Mouse (Mus musculus): ENCODE measurements around the gene Sprr1a. TPM values are rescaled to one million over a fixed set of nuclear protein-coding genes. Genes with fewer than 3 reads are reported as not detected.

Gene Sprr1a
- polyA plus RNA-seq, 2 experiments = not detected

DNA sequence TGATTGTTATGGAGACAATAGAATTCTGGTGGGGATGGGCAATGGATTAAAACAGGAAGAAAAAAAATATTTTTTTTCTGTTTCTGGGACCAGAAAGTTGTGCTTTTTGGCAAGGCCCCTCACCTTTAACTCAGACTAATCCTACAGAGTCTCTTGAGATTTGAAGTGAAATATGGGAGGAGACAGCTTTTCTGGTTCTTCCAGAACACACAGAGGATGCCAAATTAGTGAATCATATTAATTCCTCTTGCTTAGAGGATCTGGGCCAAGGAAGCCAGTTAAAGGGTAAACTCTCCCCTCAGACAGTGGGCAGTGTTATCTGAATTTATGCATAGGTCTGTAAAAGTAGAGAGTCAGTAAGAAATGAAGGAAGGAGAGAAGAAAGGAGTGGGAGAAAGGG, 18.3 kb downstream of the Sprr1a start:
- H3K4me2 ChIP-seq (ENCODE audit: low read depth) = no peak overlapping the region
- no peak overlapping the region for H3K27ac ChIP-seq
- H3K36me3 ChIP-seq (replicated peaks; ENCODE audit: control insufficient read depth, insufficient read depth, low read depth) = no peaks in the 10 kb centered on the region
- no peak overlapping the region for H3K4me3 ChIP-seq (ENCODE audit: insufficient read depth in 1 of 2, low read depth in 2 of 2, low read length in 2 of 2)
- H3K27me3 ChIP-seq (ENCODE audit: control insufficient read depth, insufficient read depth, low read length) = no peaks in the 10 kb centered on the region
- no peak overlapping the region for H3K9ac ChIP-seq (replicated peaks)
- H3K9me3 ChIP-seq (ENCODE audit: control insufficient read depth, low read length) = no peaks in the 10 kb centered on the region
- TF ChIP-seq EP300 (IDR thresholded peaks at IDR 0.05; ENCODE audit: low read depth) (no peak), CTCF (IDR thresholded peaks at IDR 0.05; ENCODE audit: low read depth) (no peak)
- ATAC-seq (ENCODE audit: insufficient read depth) (no peak), DNase-seq (ENCODE audit: low read depth in 3 of 3, low spot score in 3 of 3) (no peak)
- no peaks in the 10 kb centered on the region for H3K4me1 ChIP-seq (replicated peaks; ENCODE audit: control insufficient read depth in 2 of 2, insufficient read depth in 2 of 2, low read length in 1 of 2)

- no peaks in the 10 kb centered on the region for H3K4me1 ChIP-seq (replicated peaks; ENCODE audit: control insufficient read depth in 2 of 2, insufficient read depth in 2 of 2, low read length in 1 of 2)
- H3K4me2 ChIP-seq (ENCODE audit: low read depth) = no peak overlapping the region
- no peak overlapping the region for H3K4me3 ChIP-seq (ENCODE audit: insufficient read depth in 1 of 2, low read depth in 2 of 2, low read length in 2 of 2)
- no peak for DNase-seq (ENCODE audit: low read depth in 3 of 3, low spot score in 3 of 3)
- no peak overlapping the region for H3K27ac ChIP-seq
- no peaks in the 10 kb centered on the region for H3K36me3 ChIP-seq (replicated peaks; ENCODE audit: control insufficient read depth, insufficient read depth, low read depth)
- no peaks in the 10 kb centered on the region for H3K9me3 ChIP-seq (ENCODE audit: control insufficient read depth, low read length)
- H3K27me3 ChIP-seq (ENCODE audit: control insufficient read depth, insufficient read depth, low read length) = no peaks in the 10 kb centered on the region
- WGBS (ENCODE audit: insufficient replicate concordance) = 54% methylated on average over 1 of the region's 1 CpGs
- no peak for TF ChIP-seq CTCF (IDR thresholded peaks at IDR 0.05; ENCODE audit: low read depth)
- no peak for TF ChIP-seq EP300 (IDR thresholded peaks at IDR 0.05; ENCODE audit: low read depth)
- H3K9ac ChIP-seq (replicated peaks) = no peak overlapping the region
- no peak for ATAC-seq (ENCODE audit: insufficient read depth)
Observed at GRCm38 (mm10) chr3:92466576-92466975, 19.1 kb downstream of the Sprr1a start.

DNA sequence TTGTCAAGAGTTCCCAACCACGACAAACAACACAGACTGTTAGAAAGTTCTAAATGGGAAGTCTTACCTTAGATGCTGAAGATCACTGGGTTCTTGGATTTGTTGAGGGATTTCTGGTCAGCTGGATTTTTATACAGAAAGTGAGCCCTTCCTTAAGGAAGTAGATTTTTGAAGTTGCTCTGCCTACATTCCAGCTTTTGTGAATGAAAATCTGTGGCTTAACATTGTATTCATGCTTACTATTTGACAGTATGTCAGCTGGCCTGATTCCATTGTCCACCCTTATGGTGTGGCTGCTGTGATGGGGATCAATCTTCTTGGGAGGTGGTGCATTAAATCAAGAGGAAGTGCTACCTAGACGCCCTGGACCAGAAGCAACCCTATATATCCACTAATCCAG, 27.1 kb downstream of the Sprr1a start, which contains the start of gene Sprr3:
Gene Sprr3 (minus strand): TSS at position 101 of the 400 bp plus-strand sequence.
- no peak within 1 kb of the TSS for H3K9ac ChIP-seq (replicated peaks)
- DNase-seq (ENCODE audit: low read depth in 3 of 3, low spot score in 3 of 3) (no peak), ATAC-seq (ENCODE audit: insufficient read depth) (no peak)
- H3K4me1 ChIP-seq (replicated peaks; ENCODE audit: control insufficient read depth in 2 of 2, insufficient read depth in 2 of 2, low read length in 1 of 2) = no peaks in the 10 kb centered on the region
- H3K36me3 ChIP-seq (replicated peaks; ENCODE audit: control insufficient read depth, insufficient read depth, low read depth) = no peaks in the 10 kb centered on the region
- WGBS (ENCODE audit: insufficient replicate concordance) = 35% methylated on average over 2 of the region's 2 CpGs
- no peak within 1 kb of the TSS for H3K4me3 ChIP-seq (ENCODE audit: insufficient read depth in 1 of 2, low read depth in 2 of 2, low read length in 2 of 2)
- no peak within 1 kb of the TSS for H3K27ac ChIP-seq
- H3K4me2 ChIP-seq (ENCODE audit: low read depth) = no peak within 1 kb of the TSS
- TF ChIP-seq EP300 (IDR thresholded peaks at IDR 0.05; ENCODE audit: low read depth) = no peak
- no peak for TF ChIP-seq CTCF (IDR thresholded peaks at IDR 0.05; ENCODE audit: low read depth)
- H3K9me3 ChIP-seq (ENCODE audit: control insufficient read depth, low read length) = no peaks in the 10 kb centered on the region
- no peaks in the 10 kb centered on the region for H3K27me3 ChIP-seq (ENCODE audit: control insufficient read depth, insufficient read depth, low read length)

DNA sequence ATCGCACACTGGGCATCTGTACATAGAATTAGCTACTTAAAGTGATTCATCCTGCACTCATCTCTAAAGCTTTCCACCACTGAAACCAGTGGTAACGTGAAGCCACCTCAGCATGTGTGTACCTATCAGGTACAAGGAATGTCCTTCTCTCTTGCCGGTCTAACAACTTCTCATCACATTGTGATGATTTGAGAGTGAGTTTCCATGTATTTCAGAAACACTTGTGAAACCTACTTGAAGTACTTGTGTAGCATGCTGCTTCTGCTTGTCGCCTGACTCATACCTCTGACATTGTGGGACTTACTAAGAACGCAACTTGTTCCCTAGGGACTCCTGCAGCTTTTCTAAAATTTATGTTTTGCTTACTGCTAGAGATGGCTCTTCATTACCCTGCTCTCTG, 30.5 kb downstream of the Sprr1a start:
- no peak for DNase-seq (ENCODE audit: low read depth in 3 of 3, low spot score in 3 of 3)
- H3K27me3 ChIP-seq (ENCODE audit: control insufficient read depth, insufficient read depth, low read length) = no peaks in the 10 kb centered on the region
- H3K27ac ChIP-seq = no peak overlapping the region
- no peak overlapping the region for H3K4me2 ChIP-seq (ENCODE audit: low read depth)
- 59% methylated on average over 5 of the region's 5 CpGs for WGBS (ENCODE audit: insufficient replicate concordance)
- TF ChIP-seq EP300 (IDR thresholded peaks at IDR 0.05; ENCODE audit: low read depth) (no peak), CTCF (IDR thresholded peaks at IDR 0.05; ENCODE audit: low read depth) (no peak)
- no peak overlapping the region for H3K9ac ChIP-seq (replicated peaks)
- no peak for ATAC-seq (ENCODE audit: insufficient read depth)
- H3K36me3 ChIP-seq (replicated peaks; ENCODE audit: control insufficient read depth, insufficient read depth, low read depth) = no peaks in the 10 kb centered on the region
- no peak overlapping the region for H3K4me3 ChIP-seq (ENCODE audit: insufficient read depth in 1 of 2, low read depth in 2 of 2, low read length in 2 of 2)
- no peaks in the 10 kb centered on the region for H3K9me3 ChIP-seq (ENCODE audit: control insufficient read depth, low read length)
- H3K4me1 ChIP-seq (replicated peaks; ENCODE audit: control insufficient read depth in 2 of 2, insufficient read depth in 2 of 2, low read length in 1 of 2) = no peaks in the 10 kb centered on the region

- no peak for ATAC-seq (ENCODE audit: insufficient read depth)
- no peak overlapping the region for H3K4me2 ChIP-seq (ENCODE audit: low read depth)
- H3K4me1 ChIP-seq (replicated peaks; ENCODE audit: control insufficient read depth in 2 of 2, insufficient read depth in 2 of 2, low read length in 1 of 2) = no peaks in the 10 kb centered on the region
- H3K9me3 ChIP-seq (ENCODE audit: control insufficient read depth, low read length) = no peaks in the 10 kb centered on the region
- no peak for DNase-seq (ENCODE audit: low read depth in 3 of 3, low spot score in 3 of 3)
- no peak overlapping the region for H3K9ac ChIP-seq (replicated peaks)
- H3K4me3 ChIP-seq (ENCODE audit: insufficient read depth in 1 of 2, low read depth in 2 of 2, low read length in 2 of 2) = no peak overlapping the region
- no peak overlapping the region for H3K27ac ChIP-seq
- H3K27me3 ChIP-seq (ENCODE audit: control insufficient read depth, insufficient read depth, low read length) = no peaks in the 10 kb centered on the region
- no peak for TF ChIP-seq CTCF (IDR thresholded peaks at IDR 0.05; ENCODE audit: low read depth)
- TF ChIP-seq EP300 (IDR thresholded peaks at IDR 0.05; ENCODE audit: low read depth) = no peak
- WGBS (ENCODE audit: insufficient replicate concordance) = 67% methylated on average over 3 of the region's 3 CpGs
- H3K36me3 ChIP-seq (replicated peaks; ENCODE audit: control insufficient read depth, insufficient read depth, low read depth) = no peaks in the 10 kb centered on the region
Observed at GRCm38 (mm10) chr3:92440177-92440576, 45.5 kb downstream of the Sprr1a start.
